Mouse (Mus musculus) midbrain, embryonic 14.5 days (tissue): Measurements from ENCODE around the gene Tmem135. TPM values are rescaled to one million over a fixed set of nuclear protein-coding genes. Genes with fewer than 3 reads are reported as not detected.

Experiments
- ATAC-seq: fragments of 200-750 bp; cut with Nextera tagmentation; 2 replicates; pipeline ENCODE4 v1.8.0; 2017; ENCODE audit warnings: moderate number of reproducible peaks, moderate library complexity; ENCODE audit not compliant: low FRiP score, low TSS enrichment
- DNase-seq: peaks from one replicate; pipeline ENCODE4 v3.0.0-alpha.2; 2015
- H3K27ac ChIP-seq: fragments of 300-500 bp; sonication (generic); replicated peaks from 2 replicates; pipeline ENCODE4 v1.5.1; 2014; ENCODE audit warnings: mild to moderate bottlenecking, low read depth, low read length, moderate library complexity
- H3K27me3 ChIP-seq: fragments of 300-500 bp; sonication (generic); 2 replicates; pipeline ENCODE4 v1.6.1; 2014; ENCODE audit warnings: low read length, control low read depth, mixed read lengths; ENCODE audit not compliant: control insufficient read depth, insufficient read depth
- H3K36me3 ChIP-seq: fragments of 300-500 bp; sonication (generic); 2 replicates; pipeline ENCODE4 v1.6.1; 2014; ENCODE audit warnings: low read length, control low read depth; ENCODE audit not compliant: control insufficient read depth, insufficient read depth
- H3K4me1 ChIP-seq: fragments of 300-500 bp; sonication (generic); 2 replicates; pipeline ENCODE4 v1.6.1; 2014; ENCODE audit warnings: mild to moderate bottlenecking, antibody characterized with exemption, low read length, control low read depth; ENCODE audit not compliant: control insufficient read depth, insufficient read depth
- H3K4me2 ChIP-seq: fragments of 300-500 bp; sonication (generic); 2 replicates; pipeline ENCODE4 v1.6.1; 2014; ENCODE audit warnings: mild to moderate bottlenecking, low read length, moderate library complexity
- H3K4me3 ChIP-seq: fragments of 300-500 bp; sonication (generic); replicated peaks from 2 replicates; pipeline ENCODE4 v1.5.1; 2014; ENCODE audit warnings: low read depth, low read length
- H3K9ac ChIP-seq: fragments of 300-500 bp; sonication (generic); replicated peaks from 2 replicates; pipeline ENCODE4 v1.6.1; 2014; ENCODE audit warnings: mild to moderate bottlenecking, low read length, moderate library complexity
- H3K9me3 ChIP-seq: fragments of 300-500 bp; sonication (generic); 2 replicates; pipeline ENCODE4 v1.6.1; 2016; ENCODE audit warnings: low read length, control low read depth, mixed read lengths; ENCODE audit not compliant: control insufficient read depth
- WGBS: fragments of 180-500 bp; shearing (Covaris S2); extraction: QIAGEN DNeasy Blood & Tissue Kit; methylation state at CpG from one replicate; pipeline ENCODE4 v1.1.7; 2014; 5-methylcytosine and 5-hydroxymethylcytosine counted together
- polyA plus RNA-seq: library from polyadenylated mRNA; unstranded; fragments of >200 nt; fragmentation: Nextera tagmentation; extraction: Ambion mirVana; gene quantifications from 2 replicates; pipeline ENCODE4 v1.2.1, GENCODE M21; 2014

Gene Tmem135
- polyA plus RNA-seq, 1 experiment from 2014 or later, result 26.4 TPM

GRCm38 (mm10) chr7:89410294-89410693 lies 6.3 kb upstream of the Tmem135 start:
- Histone ChIP-seq H3K4me2 (no peak overlapping the region), H3K27me3 (peaks cover 9% of the 10 kb centered on the region), H3K9ac (no peak overlapping the region), H3K4me1 (no peaks in the 10 kb centered on the region), H3K27ac (no peak overlapping the region), H3K9me3 (no peaks in the 10 kb centered on the region), H3K36me3 (no peaks in the 10 kb centered on the region), H3K4me3 (no peak overlapping the region)
- ATAC-seq (no peak), DNase-seq (no peak)
- 80% methylated on average over 4 of the region's 4 CpGs for WGBS

GRCm38 (mm10) chr7:89407006-89407940 lies 3.3 kb upstream of the Tmem135 start:
- ATAC-seq (no peak), DNase-seq (no peak)
- H3K9ac ChIP-seq, result no peak overlapping the region
- H3K36me3 ChIP-seq, result no peaks in the 10 kb centered on the region
- 95% methylated on average over 24 of the region's 24 CpGs for whole genome bisulfite sequencing
- H3K4me2 ChIP-seq, result no peak overlapping the region
- no peak overlapping the region for H3K4me3 ChIP-seq
- peaks cover 9% of the 10 kb centered on the region; the same call in 1 of the 2 replicates for H3K4me1 ChIP-seq
- H3K27ac ChIP-seq, result no peak overlapping the region
- H3K27me3 ChIP-seq, result peaks cover 16% of the 10 kb centered on the region
- H3K9me3 ChIP-seq, result no peaks in the 10 kb centered on the region

GRCm38 (mm10) chr7:89406011-89406410 lies 2.0 kb upstream of the Tmem135 start:
- Histone ChIP-seq H3K4me2 (no peak overlapping the region), H3K4me1 (peaks cover 9% of the 10 kb centered on the region; the same call in 1 of the 2 replicates), H3K4me3 (no peak overlapping the region), H3K27ac (no peak overlapping the region), H3K9ac (no peak overlapping the region), H3K9me3 (no peaks in the 10 kb centered on the region), H3K27me3 (peaks cover 20% of the 10 kb centered on the region), H3K36me3 (no peaks in the 10 kb centered on the region)
- DNase-seq, result no peak
- ATAC-seq, result no peak
- 81% methylated on average over 1 of the region's 1 CpGs for WGBS

- peak overlapping the region; percentile 100 for H3K4me2 ChIP-seq
- WGBS, result under 1% methylated on average over 35 of the region's 35 CpGs
- H3K4me3 ChIP-seq, result peak overlapping the region; percentile 65
- peaks cover 20% of the 10 kb centered on the region for H3K27me3 ChIP-seq
- DNase-seq (peak; percentile 18), ATAC-seq (peak; percentile 0; the same call in 1 of the 2 replicates)
- H3K9me3 ChIP-seq, result no peaks in the 10 kb centered on the region
- no peaks in the 10 kb centered on the region for H3K36me3 ChIP-seq
- peaks cover 9% of the 10 kb centered on the region; the same call in 1 of the 2 replicates for H3K4me1 ChIP-seq
- peak overlapping the region; percentile 60 for H3K9ac ChIP-seq
- H3K27ac ChIP-seq, result 0 out of 2 replicates have a peak overlapping the region, but pooled peaks have one; percentile 52
These were observed 865 bp upstream of the Tmem135 start for GRCm38 (mm10) chr7:89404734-89405440.

GRCm38 (mm10) chr7:89403053-89403972 lies 709 bp downstream of the Tmem135 start:
- Histone ChIP-seq H3K27me3 (peaks cover 20% of the 10 kb centered on the region), H3K9ac (peak overlapping the region; percentile 60), H3K4me2 (peak overlapping the region; percentile 100), H3K9me3 (no peaks in the 10 kb centered on the region), H3K4me1 (peaks cover 9% of the 10 kb centered on the region; the same call in 1 of the 2 replicates), H3K27ac (peak overlapping the region; percentile 78), H3K4me3 (peak overlapping the region; percentile 65), H3K36me3 (no peaks in the 10 kb centered on the region)
- 4% methylated on average over 52 of the region's 52 CpGs for WGBS
- peak; percentile 83 for ATAC-seq
- DNase-seq, result peak; percentile 84

- no peak overlapping the region for H3K27ac ChIP-seq
- H3K4me3 ChIP-seq, result no peak overlapping the region
- no peak overlapping the region for H3K9ac ChIP-seq
- no peaks in the 10 kb centered on the region for H3K36me3 ChIP-seq
- ATAC-seq (no peak), DNase-seq (no peak)
- peaks cover 20% of the 10 kb centered on the region for H3K27me3 ChIP-seq
- H3K4me1 ChIP-seq, result peaks cover 9% of the 10 kb centered on the region; the same call in 1 of the 2 replicates
- no peaks in the 10 kb centered on the region for H3K9me3 ChIP-seq
- 84% methylated on average over 3 of the region's 3 CpGs for WGBS
- no peak overlapping the region for H3K4me2 ChIP-seq
These were observed 2.1 kb downstream of the Tmem135 start for GRCm38 (mm10) chr7:89401936-89402335.

- WGBS, result 48% methylated on average over 11 of the region's 11 CpGs
- H3K27me3 ChIP-seq, result peaks cover 19% of the 10 kb centered on the region
- ATAC-seq, result no peak
- no peaks in the 10 kb centered on the region for H3K36me3 ChIP-seq
- no peak overlapping the region for H3K4me2 ChIP-seq
- H3K4me3 ChIP-seq, result no peak overlapping the region
- no peak overlapping the region for H3K27ac ChIP-seq
- no peak for DNase-seq
- H3K4me1 ChIP-seq, result peaks cover 9% of the 10 kb centered on the region; the same call in 1 of the 2 replicates
- no peak overlapping the region for H3K9ac ChIP-seq
- H3K9me3 ChIP-seq, result no peaks in the 10 kb centered on the region
These were observed 2.7 kb downstream of the Tmem135 start for GRCm38 (mm10) chr7:89401136-89401858.
